Mouse (Mus musculus) adrenal gland, adult 8-10 months (tissue): ENCODE data around the gene Tnnc2. TPM values are rescaled to one million over a fixed set of nuclear protein-coding genes. Genes with fewer than 3 reads are reported as not detected.

Experiments
- DNase-seq: peaks from one replicate; pipeline ENCODE4 v3.0.0; 2022
- total RNA-seq, 4 experiments: library from RNA; stranded (reverse); gene quantifications; 2 replicates each; pipeline ENCODE4 v1.2.4; 2022

The Tnnc2 gene
- total RNA-seq, 4 experiments from 2014 or later, result not detected

DNA sequence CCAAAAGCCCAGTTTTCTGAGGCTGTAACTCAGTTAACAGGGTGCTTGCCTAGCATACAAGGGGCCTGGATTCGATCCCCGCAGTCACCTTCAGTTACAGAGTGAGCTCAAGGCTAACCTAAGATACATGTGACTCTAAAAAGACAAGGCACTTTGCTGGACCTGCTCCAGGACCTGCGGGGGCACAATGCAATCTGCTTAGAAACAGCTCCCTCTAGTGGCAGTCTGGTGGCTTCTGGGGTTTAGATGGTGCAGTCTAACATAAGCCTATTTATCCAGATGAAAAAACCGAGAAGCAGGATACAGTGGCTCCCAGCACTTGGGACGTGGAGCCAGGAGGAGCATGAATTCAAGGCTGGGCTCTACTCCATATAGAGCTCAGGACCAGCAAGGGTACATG is 14.5 kb upstream of the Tnnc2 start:
- peak; percentile 87 for DNase-seq

DNA sequence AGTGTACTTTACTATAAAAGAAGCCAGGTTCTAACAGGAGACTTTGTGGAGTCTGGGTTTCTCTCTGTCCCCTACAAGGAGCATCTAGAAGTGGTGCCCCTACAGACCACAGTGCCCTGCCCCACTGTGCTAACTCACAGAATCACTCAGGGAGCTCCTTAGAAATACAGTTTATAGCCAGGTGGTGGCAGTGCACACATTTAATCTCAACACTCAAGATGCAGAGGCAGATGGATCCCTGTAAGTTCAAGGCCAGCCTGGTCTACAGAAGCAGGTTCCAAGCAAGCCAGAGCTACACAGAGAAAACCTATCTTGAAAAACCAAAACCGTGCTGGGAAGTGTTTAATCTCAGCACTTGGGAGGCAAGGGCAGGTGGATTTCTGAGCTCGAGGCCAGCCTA is 14.0 kb upstream of the Tnnc2 start:
- no peak for DNase-seq

DNA sequence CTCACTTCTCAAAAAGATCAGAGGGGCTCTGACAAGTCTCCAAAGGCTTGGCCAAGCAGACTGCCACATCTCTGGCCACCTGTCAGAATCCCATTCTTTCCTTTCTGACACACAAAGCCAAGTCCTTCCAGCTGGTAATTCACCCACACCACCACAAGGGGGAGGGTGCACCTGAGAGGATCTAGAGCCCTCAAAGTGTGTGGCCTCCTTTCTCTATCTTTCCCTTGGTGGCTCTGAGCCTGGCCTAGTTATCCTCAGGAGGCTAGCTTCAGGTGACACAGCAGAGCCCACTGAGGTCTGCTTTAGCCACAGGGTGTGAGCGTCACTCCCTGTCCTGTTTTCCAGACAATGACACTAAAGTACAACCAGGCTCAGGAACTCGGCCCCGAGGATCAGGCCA is 13.5 kb upstream of the Tnnc2 start:
- no peak for DNase-seq

DNA sequence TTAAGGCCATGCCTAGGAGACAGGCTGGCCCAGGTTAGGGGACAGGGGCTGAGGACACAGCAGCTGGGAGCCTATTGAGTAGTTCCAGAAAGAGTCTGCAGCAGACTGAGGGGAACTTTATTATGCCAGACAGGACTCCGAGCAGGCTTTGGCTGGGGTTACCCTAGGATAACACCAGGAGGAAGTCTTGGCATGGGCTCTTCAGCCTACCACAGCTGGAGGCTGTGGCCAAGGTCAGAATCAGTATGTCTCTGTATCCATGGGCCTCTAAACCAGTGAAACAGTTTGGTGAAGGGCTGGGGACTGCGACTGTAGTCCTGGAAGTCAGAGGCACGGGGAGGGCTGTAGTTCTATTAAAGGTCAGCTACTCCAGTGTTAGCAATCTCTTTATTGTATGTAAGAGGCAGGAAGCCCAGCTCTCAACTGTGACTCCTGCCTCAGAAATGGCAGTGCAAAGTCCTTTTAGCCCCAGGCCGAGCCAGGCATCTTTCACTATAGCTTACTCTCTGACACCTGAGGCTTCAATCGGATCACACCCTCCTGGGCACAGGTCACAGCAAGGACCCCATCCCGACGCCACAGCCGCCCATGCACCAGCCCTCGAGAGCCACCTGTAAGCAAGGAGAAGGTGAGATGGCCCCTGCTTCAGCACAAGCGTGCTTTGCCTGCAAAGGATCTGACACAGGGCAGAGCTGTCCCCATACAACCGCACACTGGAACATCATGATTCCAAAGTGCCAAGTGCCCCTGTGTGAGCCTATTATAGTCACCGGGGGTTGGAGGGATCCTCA is 12.8 kb upstream of the Tnnc2 start:
- no peak for DNase-seq

DNA sequence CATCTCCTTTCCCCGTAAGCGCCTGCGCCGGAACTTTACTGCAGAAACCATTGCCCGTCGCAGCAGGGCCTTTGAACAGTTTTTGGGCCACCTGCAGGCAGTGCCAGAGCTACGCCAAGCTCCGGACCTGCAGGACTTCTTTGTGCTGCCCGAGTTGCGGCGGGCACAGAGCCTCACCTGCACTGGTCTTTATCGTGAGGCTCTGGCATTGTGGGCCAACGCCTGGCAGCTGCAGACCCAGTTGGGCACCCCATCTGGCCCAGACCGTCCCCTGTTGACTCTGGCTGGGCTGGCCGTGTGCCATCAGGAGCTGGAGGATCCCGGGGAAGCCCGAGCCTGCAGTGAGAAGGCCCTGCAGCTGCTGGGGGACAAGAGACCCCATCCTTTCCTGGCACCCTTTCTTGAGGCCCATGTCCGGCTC is 12.1 kb upstream of the Tnnc2 start:
- DNase-seq, result no peak

DNA sequence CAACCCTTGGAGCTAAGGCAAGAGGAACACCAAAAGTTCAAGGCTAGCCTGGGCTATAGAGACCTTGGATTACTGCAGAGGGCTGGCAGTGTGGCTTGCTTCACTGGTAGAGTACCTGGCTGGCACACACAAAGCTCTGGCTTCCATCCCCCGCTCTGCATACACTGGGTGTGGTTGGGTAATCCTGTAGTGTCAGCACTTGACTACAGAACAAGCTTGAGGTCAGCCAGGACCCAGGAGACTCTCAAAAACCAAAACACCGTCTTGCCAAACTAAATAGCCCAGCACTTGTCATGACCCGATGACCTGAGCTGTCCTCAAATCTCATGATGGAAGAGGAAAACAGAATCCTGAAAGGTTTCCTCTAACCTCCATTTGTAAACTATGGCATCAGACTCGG is 10.7 kb upstream of the Tnnc2 start:
- no peak for DNase-seq

DNA sequence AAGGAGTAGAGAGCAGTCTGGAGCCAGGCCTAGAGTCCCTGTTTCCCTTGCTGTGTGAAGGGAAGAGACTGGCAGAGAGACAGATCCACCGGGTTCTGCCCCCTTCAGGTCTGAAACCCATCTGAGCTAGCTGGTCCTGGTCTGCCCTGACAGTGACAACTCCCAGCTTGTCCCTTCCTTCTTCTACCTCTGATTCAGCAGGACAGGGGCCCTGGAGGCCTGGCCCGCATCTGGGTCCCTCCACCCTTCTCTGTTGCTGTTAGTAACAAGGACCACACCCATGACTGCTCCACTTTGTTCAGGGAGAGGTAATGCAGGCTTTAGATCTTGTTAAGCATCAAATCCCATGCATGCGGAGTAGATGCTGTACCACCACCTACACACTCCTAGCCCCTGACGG is 8.6 kb upstream of the Tnnc2 start:
- no peak for DNase-seq

DNA sequence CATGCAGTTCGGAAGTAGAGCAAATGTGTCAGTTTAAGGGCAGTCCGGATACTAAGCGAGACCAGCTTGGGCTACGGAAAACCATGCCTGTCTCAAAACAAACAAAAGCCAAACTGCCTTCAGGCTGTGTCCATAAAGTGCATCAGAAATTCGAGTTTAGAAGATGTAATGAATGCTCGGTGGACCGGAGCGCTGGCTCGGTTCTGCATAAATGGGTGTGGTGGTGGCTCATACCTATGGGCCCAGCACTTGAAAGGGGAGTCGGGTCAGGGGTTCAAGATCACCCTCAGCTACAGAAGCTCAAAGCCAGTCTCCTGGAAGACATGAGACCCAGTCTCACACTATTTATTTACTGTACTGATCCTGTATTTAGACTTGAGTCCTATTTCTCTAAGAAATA is 8.0 kb upstream of the Tnnc2 start:
- no peak for DNase-seq

DNA sequence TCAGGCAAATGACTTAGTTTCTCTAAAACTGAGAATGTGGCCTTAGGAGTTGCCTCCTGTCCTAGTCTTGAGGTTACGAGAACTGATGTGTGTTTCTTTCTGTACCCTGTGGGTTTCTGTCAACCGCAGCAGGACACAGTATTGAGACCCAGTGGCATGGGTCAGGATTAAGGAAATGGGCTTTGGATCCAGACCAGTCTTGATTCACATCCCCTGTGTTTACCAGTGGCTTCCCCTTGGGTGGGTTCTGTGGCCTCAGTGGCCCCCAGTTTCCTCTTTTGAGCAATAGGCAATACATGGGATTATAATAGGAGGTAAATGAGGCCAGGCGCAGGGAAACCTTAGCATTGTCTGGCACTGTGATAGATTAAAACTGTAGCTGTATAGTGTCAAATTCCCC is 7.3 kb upstream of the Tnnc2 start:
- DNase-seq, result no peak

DNA sequence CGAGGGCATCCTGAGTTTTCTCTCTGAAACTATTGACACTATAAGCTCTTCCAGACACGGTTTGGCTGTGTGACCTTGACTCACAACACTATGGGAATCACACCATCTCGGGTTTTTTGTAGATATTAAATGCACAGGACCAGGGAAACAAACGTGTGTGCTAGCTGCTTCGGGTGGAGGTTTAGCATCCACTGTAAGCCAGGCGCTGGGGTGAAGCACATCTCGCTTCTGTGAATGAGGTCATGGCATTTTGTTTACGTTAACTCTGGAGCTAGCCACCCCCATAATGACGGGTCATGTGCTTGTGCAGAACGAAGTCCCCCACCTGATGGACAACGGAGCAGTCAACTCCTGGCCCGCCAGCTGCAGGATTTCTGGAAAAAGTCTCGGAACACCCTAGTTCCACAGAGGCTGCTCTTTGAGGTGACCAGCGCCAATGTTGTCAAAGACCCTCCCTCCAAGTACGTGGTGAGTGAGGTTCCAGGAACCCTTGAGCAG is 6.7 kb upstream of the Tnnc2 start:
- no peak for DNase-seq

DNA sequence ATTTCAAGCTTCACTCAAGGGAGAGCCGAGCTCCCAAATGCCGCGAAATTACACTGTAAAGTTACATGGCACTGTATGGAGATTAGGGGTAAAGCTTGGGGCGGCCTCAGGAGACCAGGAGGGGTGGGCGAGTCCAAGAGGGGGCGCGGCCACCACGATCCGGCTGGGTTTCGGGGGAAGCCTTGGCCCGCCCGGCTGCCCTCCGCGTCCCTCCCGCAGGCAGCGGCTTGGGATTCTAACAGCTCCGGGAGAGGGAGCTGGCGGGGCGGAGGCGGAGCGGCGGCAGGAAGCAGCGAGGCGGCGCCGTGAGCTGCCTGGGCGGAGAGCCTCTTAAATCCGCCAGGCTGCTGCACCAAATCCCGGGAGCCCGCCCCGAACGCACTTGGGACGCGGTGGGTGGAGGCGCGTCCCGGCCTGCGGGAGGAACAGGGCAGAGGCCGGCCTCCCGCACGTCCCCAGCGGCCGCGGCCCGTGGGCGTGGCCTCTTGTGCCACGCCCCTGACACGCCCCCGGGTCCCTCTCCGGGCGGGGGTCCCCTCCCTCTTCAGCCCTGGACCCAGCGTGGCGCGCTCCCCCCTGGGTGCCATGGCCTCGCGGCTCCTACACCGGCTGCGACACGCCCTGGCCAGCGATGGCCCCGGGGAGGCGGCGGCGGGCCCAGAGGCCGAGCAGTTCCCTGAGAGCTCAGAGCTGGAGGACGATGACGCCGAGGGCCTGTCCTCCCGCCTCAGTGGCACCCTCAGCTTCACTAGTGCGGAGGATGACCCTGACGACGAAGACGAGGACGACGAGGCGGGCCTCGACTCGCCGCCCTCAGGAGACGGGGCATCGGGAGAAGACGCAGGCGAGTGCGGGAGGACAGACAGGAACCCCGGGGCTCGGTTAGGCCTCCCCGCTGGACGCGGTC is 6.0 kb upstream of the Tnnc2 start, which contains the start of gene Snx21:
TSS of gene Snx21 (plus strand) at position 343 of the 907 bp plus-strand sequence.
- peak; percentile 94 for DNase-seq

DNA sequence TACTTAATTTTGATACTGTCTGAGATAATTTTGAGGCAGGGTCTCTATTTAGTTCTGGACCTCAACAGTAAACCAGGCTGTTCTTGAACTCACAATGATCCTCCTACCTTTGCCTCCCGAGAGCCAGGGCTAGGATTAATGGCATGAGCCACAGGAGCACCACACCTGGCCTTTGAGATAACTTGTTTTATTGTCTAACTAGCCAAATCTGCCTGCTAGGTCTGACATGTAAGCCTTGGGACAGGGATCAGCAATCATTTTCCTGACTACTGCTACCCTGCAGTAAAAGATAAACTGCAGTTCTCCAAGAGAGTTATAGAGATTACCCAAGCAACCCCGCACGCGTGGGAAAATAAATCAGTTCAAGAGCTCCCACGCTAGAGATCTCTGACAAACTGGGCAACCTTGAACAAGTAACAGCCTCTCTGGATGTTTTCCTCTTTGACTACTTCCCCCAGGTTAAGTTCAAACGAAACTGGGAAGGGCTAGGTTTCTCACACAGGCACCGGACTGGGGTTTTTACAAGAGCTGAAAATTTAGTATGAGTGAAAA is 5.2 kb upstream of the Tnnc2 start:
- no peak for DNase-seq

DNA sequence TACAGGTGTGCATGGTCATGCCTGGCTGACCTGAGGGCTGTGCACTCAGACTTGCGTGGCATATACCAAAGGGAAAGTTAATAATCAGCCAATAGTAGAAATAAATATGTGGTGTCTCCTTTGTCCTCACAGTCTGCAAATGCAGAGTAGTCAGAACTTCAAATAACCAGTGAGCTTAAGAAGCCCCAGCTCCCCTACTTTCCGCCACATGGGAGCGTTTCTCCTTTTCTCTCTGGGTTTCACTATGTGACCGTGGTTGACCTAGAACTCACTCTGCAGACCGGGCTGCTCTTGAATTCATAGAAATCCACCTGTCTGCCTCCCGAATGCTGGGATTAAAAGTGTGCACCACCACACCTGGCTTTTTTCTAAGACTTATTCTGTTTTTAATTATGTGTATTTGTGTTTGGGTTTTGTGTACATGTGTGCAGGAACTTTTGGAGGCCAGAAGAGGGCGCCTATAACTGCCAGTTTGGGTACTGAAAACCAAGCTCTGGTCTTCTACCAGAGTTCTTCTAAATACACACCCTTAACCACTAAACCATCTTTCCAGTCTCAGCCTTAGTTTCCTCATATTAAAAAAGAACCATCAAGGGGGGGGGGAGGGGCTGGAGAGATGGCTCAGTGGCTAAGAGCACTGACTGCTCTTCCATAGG is 4.3 kb upstream of the Tnnc2 start:
- no peak for DNase-seq

DNA sequence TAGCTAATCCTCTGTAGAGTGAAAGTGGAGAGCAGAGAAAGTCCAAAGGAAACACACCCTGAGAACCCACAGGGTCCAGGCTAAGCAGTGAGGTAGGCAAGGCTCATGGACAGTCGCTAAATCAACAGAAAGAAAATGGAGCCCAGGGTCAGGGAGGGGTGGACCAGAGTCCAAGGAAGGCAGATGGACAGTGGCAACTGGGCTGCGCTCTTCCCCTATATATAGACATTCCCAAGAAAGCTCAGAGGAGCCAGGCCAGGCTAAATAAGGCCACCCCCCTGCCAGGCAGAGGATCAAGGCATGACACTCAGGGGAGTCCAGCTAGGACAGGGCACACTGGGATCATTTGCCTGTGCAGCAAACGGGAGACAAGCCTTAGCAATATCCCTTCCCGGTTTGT is 2.1 kb upstream of the Tnnc2 start:
- DNase-seq, result no peak

DNA sequence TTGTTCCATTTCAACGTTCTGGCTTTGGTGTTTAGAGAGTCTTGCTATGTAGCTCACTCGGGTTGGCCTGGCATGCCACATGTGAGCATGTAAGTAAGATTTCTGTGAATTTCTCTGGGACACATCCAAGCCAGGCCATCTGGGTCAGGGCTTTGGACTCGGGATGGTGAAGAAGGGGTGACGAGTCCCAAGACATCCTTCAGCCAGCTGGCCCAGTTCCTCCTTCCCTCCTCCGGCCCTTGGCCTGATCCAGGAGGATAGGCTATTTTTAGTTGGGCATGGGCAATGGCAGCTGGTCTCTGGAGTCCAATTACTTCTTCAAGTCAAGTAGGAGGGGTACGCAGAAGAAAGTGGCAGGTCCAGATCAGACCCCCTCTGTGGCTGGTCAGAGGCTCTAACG is 958 bp downstream of the Tnnc2 start:
- no peak for DNase-seq

DNA sequence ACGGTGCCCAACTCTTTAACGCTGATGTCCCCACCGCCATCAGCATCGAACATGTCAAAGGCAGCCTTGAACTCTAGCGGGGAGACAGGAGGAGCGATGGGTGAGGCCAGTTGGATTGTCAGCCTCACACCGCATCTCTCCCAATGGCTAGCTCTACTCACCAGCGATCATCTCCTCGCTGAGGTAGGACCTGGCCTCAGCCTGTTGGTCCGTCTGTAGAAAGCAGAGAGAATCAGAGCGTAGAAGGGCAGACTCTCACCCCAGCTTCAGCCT is 1.8 kb downstream of the Tnnc2 start:
- DNase-seq, result no peak

DNA sequence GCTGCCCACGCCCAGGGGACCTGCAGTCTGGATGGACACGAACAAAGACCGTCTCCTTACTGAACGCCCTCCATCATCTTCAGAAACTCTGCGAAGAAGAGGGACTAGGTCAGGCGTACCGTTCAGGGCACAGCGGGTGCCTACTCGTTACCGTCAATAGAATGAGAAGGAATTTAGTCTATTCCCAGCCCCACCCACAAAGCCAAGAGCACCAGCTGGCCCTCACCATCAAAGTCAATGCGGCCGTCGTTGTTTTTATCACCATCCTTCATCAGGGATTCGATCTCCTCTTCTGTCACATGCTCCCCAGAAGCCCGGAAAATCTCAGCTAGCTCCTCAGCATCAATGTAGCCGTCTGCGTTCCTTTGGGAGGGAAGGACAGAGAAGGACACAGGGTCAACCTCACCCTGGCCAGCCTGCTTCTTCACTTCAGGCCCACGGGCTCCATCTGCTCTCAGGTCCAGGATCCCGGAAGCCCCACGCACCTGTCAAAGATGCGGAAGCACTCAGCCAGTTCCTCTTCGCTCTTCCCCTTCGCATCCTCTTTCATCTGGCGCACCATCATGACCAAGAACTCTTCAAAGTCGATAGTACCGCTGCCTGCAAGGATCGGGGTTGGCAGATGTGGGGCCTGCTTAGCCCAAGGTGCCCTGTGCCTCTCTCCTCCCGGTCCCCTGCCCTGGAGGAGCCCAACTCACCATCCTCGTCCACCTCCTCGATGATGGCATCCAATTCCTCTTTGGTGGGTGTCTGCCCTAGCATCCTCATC is 2.3 kb downstream of the Tnnc2 start:
- no peak for DNase-seq

DNA sequence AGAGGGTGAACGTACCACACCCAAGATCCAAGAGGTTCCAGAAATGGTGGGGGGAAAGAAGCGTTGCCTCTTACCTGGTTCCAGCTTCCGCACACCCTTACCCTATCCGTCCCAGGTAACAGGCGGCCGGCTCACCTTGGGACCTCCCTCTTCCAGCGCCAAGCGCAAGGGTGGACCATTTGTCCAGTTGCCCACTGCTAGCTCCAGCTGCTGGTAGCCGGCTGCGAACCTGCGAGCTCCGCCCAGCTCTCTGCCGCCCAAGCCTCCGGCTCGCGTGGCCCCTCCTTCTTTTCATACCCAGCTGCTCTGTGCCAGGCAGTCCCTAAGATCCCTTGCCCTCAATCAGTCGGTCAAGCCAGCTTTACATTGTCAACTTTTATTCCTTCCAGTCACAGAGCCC is 3.0 kb downstream of the Tnnc2 start:
- no peak for DNase-seq

DNA sequence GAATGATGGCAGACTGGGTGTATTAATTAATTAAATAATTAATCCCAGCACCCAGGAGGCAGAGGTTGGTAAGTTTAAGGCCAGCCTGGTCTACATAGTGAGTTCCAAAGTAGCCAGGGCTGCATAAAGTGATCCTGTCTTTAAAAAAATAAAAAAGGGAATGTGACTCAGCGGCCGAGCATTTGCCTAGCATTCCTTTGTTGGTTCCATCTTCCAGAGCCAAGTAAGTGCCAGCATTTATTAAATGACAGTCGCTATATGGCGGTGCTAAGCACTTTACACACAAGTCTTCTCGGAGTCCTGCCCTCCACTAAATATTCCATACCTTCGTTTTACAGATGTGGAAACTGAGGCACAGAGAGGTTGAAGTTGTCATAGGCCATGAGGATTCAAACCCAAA is 3.6 kb downstream of the Tnnc2 start:
- DNase-seq, result no peak

DNA sequence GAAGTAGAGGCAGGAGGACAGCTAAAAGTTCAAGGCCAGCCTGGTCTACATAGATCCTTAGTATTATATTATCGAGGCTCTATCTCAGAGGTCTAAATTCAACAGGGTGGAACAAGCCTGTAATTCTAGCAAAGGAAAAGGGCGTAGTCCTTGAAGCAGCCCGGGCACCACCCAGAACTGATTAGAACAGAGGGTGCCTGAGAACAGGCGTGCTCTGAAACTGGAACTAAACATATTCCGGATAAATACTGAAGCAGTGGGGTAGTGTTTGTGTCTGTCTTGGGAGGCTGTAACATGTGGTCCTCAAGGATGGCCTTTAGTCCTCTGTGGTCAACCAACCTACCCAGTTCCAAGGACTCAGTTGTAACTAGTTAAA is 5.8 kb downstream of the Tnnc2 start:
- DNase-seq, result no peak

DNA sequence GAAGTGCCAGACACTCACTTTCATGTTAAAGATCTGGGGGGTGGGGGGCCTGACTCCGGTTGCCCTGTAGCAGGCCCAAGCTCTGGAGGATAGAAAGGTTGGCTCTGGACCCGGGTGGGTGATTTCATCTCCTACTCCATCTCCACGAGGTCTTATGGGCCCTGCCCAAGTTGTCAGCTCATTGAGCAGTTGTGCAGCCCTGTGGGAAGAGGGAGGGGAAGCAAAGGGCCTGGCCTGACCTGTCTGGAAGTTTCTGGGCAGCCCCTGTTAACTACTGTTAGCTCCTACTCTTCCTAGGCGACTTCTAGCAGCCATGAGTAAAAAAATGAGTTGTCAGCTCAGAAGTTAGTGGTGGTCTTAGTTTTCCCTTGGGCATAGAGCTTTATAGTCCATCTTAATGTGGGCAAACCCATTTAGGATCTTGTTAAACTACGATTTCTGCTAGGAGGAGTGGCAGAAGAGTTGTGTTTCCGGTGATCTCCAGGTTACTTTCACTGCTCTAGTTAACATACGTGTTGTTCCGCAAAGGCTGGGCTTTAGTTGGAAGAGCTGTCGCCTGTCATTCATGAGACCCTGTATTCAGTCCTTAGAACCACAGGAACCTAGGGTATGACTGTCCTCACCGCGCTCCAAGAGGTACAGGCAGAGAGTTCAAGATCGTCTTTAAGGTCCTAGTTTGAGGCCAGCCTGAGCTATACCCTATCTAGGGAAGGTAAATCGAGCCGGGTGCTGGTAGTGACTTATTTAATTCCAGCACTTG is 6.4 kb downstream of the Tnnc2 start:
- DNase-seq, result no peak

DNA sequence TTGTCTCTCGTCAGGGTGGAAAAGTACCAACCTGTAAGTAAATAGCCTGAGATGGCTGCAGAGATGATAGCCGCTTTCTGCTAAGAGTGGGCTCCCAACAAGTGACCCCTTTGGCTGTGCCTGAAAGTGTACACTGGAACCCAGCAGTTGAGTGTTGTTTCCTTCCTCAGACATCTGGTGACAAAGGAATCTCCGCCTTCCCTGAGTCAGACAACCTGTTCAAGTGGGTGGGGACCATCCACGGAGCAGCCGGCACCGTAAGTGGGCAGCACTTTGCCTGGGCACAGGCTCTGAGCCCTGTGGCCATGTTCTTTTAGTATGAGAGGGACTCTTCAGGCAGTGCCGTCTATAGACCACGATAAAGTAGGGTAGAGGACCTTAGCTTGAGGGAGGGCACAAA is 8.6 kb downstream of the Tnnc2 start:
- no peak for DNase-seq
